Mouse (Mus musculus) ES-Bruce4 (cell line): ENCODE measurements around the gene Tmem14a. TPM values are rescaled to one million over a fixed set of nuclear protein-coding genes. Genes with fewer than 3 reads are reported as not detected.

ENCODE experiments used
- H3K27ac ChIP-seq: 2 replicates; pipeline ENCODE4 v1.5.1; 2012; ENCODE audit warnings: low read length, inconsistent platforms; ENCODE audit not compliant: insufficient read depth
- H3K27me3 ChIP-seq: 2 replicates; pipeline ENCODE4 v1.6.1; 2012; ENCODE audit warnings: mild to moderate bottlenecking, low read length, inconsistent platforms; ENCODE audit not compliant: control insufficient read depth, poor library complexity, insufficient read depth, severe bottlenecking
- H3K36me3 ChIP-seq: 2 replicates; pipeline ENCODE4 v1.6.1; 2012; ENCODE audit warnings: inconsistent platforms, mild to moderate bottlenecking, low read length, moderate library complexity; ENCODE audit not compliant: control insufficient read depth, poor library complexity, insufficient read depth, severe bottlenecking
- H3K4me1 ChIP-seq: one replicate; pipeline ENCODE4 v1.8.1; 2011; ENCODE audit warnings: low read length; ENCODE audit not compliant: control insufficient read depth, insufficient read depth
- H3K4me3 ChIP-seq: 2 replicates; pipeline ENCODE4 v1.5.1; 2011; ENCODE audit warnings: low read depth, mild to moderate bottlenecking, low read length
- H3K9ac ChIP-seq: 2 replicates; pipeline ENCODE4 v1.6.1; 2012; ENCODE audit warnings: low read depth, mild to moderate bottlenecking, inconsistent platforms; ENCODE audit not compliant: poor library complexity, severe bottlenecking
- H3K9me3 ChIP-seq: replicated peaks from 2 replicates; pipeline ENCODE4 v1.6.1; 2012; ENCODE audit warnings: mild to moderate bottlenecking, low read length, inconsistent platforms; ENCODE audit not compliant: control insufficient read depth, poor library complexity, insufficient read depth, severe bottlenecking
- CTCF ChIP-seq: IDR thresholded peaks from one replicate; pipeline ENCODE4 v1.8.1; 2011; ENCODE audit warnings: low read depth, low read length
- EP300 ChIP-seq: IDR thresholded peaks from 2 replicates; pipeline ENCODE4 v1.6.1; 2011; ENCODE audit warnings: low read depth, low read length; ENCODE audit not compliant: insufficient read depth
- POLR2A ChIP-seq: IDR thresholded peaks from one replicate; pipeline ENCODE4 v1.8.1; 2011; ENCODE audit warnings: low read length; ENCODE audit not compliant: insufficient read depth
- polyA plus RNA-seq: library from polyadenylated mRNA; stranded (reverse); fragments of >200 nt; gene quantifications from 2 replicates; pipeline ENCODE4 v1.2.4, GENCODE M21; 2011; ENCODE audit warnings: low read depth; ENCODE audit not compliant: missing spikeins, insufficient read depth, insufficient read length

Tmem14a gene
- polyA plus RNA-seq, 1 experiment: 6.6 TPM

DNA sequence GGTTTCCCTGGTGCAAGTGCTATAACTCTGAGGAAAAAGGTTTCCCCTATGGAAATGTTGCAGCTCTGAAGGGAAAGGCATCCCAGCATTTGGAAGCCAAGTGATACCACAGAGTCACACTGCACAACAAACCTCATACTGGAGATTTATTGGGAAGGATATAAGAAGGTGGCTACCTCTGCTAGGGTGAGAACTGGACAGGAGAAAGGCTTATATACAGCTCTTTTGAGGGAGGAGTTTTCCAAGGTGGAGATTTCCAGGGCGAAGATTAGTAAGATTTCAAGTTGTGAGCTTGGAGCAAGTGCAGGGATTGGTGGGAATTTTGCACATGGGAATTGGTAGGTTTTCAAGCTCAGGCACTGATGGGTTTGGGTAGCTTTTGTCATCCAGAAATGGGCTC, 22.7 kb downstream of the Tmem14a start:
- no peak overlapping the region for H3K9ac ChIP-seq
- no peak overlapping the region for H3K4me3 ChIP-seq
- no peaks in the 10 kb centered on the region for H3K4me1 ChIP-seq
- no peak overlapping the region for H3K27ac ChIP-seq
- no peaks in the 10 kb centered on the region for H3K9me3 ChIP-seq
- no peaks in the 10 kb centered on the region for H3K27me3 ChIP-seq
- no peaks in the 10 kb centered on the region for H3K36me3 ChIP-seq
- TF ChIP-seq CTCF (no peak), POLR2A (no peak), EP300 (no peak)

DNA sequence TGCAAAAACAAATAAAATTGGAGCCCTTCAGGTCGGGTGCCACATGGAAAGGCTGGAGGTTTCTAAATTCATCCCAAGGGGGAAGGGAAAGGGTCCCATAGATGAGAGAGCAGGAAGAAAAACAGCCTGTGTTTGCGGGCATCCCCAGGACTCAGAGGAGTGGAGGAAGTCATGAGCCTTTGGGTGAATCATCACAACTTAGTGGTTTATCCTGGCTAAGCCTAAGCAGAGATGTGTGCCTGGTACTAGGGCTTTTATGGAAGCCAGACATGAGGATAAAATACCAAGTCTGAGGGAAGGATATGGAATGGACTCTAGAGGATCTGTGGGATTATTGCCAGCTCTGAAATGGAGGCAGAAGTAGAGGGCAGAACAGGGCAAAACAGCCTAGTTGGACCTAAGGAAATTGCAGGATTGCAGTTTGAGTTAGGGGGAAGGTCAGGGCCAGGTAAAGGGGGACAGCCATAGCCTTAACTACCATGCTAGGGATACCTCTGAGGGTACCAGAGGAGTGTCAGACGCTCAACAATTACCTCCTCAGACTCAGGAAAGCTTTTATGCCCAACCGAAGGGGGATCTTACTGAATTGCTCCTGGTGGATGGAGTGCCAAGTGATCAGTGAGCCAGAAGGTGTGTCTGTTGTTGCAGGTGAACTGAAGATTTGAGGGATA, 26.1 kb downstream of the Tmem14a start:
- no peak overlapping the region for H3K9ac ChIP-seq
- H3K9me3 ChIP-seq: no peaks in the 10 kb centered on the region
- H3K4me1 ChIP-seq: no peaks in the 10 kb centered on the region
- no peak for TF ChIP-seq EP300
- no peak for TF ChIP-seq POLR2A
- H3K4me3 ChIP-seq: no peak overlapping the region
- H3K27me3 ChIP-seq: no peaks in the 10 kb centered on the region
- H3K36me3 ChIP-seq: no peaks in the 10 kb centered on the region
- H3K27ac ChIP-seq: no peak overlapping the region

DNA sequence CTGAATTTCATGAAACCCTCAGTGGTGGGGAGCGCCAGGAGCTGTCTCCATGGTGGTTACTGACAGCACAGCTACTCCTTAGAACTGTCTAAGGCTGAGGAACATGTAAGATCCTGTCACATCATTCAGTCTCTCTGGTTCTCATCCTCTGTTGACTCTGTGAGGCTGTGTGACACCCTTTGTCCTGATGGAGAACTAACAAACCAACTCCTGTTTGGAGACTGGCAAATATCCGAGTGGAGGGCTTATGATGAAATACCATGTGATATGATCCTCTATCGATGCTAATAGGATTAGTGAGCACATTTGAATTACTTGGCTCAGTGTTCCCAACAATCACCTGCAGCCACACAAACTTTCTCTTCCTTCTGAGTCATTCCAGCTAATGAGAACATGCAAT, 27.8 kb downstream of the Tmem14a start:
- Histone ChIP-seq H3K27me3 (no peaks in the 10 kb centered on the region), H3K4me1 (no peaks in the 10 kb centered on the region), H3K27ac (no peak overlapping the region), H3K9me3 (no peaks in the 10 kb centered on the region), H3K4me3 (no peak overlapping the region), H3K9ac (no peak overlapping the region), H3K36me3 (no peaks in the 10 kb centered on the region)
- TF ChIP-seq CTCF: no peak
- TF ChIP-seq POLR2A: no peak
- TF ChIP-seq EP300: no peak

- no peak overlapping the region for H3K9ac ChIP-seq
- no peak overlapping the region for H3K27ac ChIP-seq
- H3K27me3 ChIP-seq: no peaks in the 10 kb centered on the region
- 0 out of 2 replicates have a peak, but pooled peaks cover under 1% of the 10 kb centered on the region for H3K9me3 ChIP-seq
- no peaks in the 10 kb centered on the region for H3K4me1 ChIP-seq
- H3K36me3 ChIP-seq: no peaks in the 10 kb centered on the region
- no peak overlapping the region for H3K4me3 ChIP-seq
- TF ChIP-seq POLR2A (no peak), CTCF (no peak), EP300 (no peak)
These were observed 29.5 kb downstream of the Tmem14a start for GRCm38 (mm10) chr1:21247896-21248295.

DNA sequence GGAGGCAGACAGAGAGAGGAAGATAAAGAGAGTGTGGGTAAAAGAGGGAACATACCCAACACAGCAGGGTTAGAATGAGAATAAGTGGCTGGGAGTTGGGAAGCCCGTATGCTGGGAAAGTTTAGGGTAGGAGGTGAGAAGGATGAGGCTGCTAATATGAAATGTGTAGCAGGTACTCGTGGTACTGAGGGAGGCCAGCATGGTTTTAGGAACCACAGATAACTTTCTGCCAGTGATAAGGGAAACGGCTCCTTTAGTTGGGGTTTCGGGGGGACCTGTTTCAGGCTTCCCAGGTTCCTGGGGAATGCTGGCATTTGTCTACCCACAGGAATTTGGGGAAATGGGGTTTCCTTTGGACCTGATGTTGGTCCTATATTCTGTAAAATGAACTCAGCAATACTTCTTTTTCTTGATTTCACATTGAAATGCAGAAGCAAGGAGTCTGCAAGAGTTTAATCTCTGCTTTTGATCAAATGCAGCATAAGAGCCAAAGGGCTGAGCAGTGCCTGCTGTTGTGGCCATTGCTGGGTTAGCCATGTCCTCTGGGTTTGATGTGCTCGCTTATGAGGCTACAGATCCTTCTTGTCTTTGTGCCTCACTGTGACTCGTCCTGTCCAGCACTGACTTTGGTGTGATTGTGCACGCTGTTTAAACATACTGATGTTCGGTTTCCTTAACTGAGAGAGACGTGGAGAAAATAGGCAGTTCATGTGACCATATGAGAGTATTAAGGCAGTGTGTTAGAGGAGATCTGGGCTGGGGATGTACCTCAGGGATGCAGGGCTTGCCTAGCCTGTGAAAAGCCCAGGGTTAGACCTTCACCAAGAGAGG, 30.4 kb downstream of the Tmem14a start:
- Histone ChIP-seq H3K9me3 (peaks cover 4% of the 10 kb centered on the region; the same call in 1 of the 2 replicates), H3K27me3 (no peaks in the 10 kb centered on the region), H3K9ac (no peak overlapping the region), H3K27ac (no peak overlapping the region), H3K4me3 (no peak overlapping the region), H3K4me1 (no peaks in the 10 kb centered on the region), H3K36me3 (0 out of 2 replicates have a peak, but pooled peaks cover 2% of the 10 kb centered on the region)
- TF ChIP-seq POLR2A: no peak
- no peak for TF ChIP-seq CTCF
- no peak for TF ChIP-seq EP300

GRCm38 (mm10) chr1:21251661-21252060, 33.3 kb downstream of the Tmem14a start:
- peaks cover 4% of the 10 kb centered on the region; the same call in 1 of the 2 replicates for H3K9me3 ChIP-seq
- no peak overlapping the region for H3K27ac ChIP-seq
- no peak overlapping the region for H3K4me3 ChIP-seq
- H3K36me3 ChIP-seq: 0 out of 2 replicates have a peak, but pooled peaks cover 2% of the 10 kb centered on the region
- no peak overlapping the region for H3K9ac ChIP-seq
- no peak for TF ChIP-seq EP300
- TF ChIP-seq POLR2A: no peak
- TF ChIP-seq CTCF: no peak
- H3K27me3 ChIP-seq: no peaks in the 10 kb centered on the region
- H3K4me1 ChIP-seq: peaks cover 8% of the 10 kb centered on the region
